Mouse (Mus musculus): ENCODE results near the gene Iqcf6. TPM values are rescaled to one million over a fixed set of nuclear protein-coding genes. Genes with fewer than 3 reads are reported as not detected.
A peak's percentile ranks its signal among the peaks of the same experiment; 100 is the strongest.
"Not testable (repeated sequence)": the region's sequence is repeated elsewhere in the genome, so short reads cannot be mapped to it uniquely, and the experiment has no call there.

Iqcf6 gene
- polyA plus RNA-seq, 1 experiment from 2014 or later: not detected

DNA sequence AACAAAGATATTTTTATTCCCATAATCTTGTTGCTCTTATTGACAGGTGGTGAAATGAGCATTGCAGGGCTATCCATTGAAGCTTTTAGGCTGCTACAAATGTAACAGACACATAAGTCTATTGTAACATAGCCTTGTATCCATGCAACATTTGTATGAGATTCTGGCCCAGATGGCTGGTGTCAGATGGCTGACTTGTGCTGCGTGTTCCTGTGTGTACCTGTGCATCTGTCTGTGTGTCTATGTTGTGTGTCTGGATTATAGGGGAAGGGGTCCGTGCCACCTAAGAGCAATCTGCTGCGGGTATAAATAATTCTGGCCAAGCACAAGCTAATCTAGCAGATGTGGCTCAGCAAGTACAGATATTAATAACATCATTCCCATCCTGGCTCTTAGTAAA lies 8.9 kb upstream of the Iqcf6 start:
- no peak for DNase-seq (ENCODE audit: low spot score)
- WGBS: 76% methylated on average over 3 of the region's 3 CpGs
- Histone ChIP-seq H3K4me3 (ENCODE audit: low read depth, low read length) (no peak overlapping the region), H3K36me3 (ENCODE audit: control insufficient read depth, insufficient read depth, low read length) (no peaks in the 10 kb centered on the region), H3K27me3 (ENCODE audit: control insufficient read depth, insufficient read depth, low read length) (no peaks in the 10 kb centered on the region), H3K9ac (ENCODE audit: low read length) (no peak overlapping the region), H3K4me1 (replicated peaks; ENCODE audit: control insufficient read depth, insufficient read depth) (no peaks in the 10 kb centered on the region), H3K4me2 (replicated peaks; ENCODE audit: low read depth) (no peak overlapping the region), H3K27ac (replicated peaks) (no peak overlapping the region), H3K9me3 (ENCODE audit: control insufficient read depth, low read length) (no peaks in the 10 kb centered on the region)
- no peak for ATAC-seq (ENCODE audit: low FRiP score, low TSS enrichment)
- no peak for TF ChIP-seq CTCF (IDR thresholded peaks at IDR 0.05; ENCODE audit: low read depth)
- TF ChIP-seq EP300 (optimal IDR thresholded peaks at IDR 0.05): no peak

DNA sequence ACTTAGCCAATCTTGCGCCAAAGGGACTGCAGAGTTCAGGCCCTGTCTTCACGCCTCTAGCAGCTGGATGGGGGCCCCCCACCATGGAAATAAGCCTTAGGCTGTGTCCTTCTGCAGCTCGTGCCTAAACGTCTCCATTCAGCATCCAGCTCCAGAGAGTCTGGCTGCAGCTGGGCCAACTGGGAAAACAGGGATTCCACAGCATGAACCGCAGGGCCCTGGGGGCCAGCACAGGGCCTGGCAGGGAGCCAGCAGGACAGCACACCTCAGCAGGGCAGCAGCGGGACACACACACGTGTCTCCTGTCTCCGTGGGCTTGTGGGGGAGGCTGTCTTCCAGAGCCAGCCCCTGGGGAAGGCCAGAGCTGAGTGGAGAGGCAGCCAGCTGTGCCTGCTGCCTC lies 1.4 kb downstream of the Iqcf6 start:
- H3K36me3 ChIP-seq (ENCODE audit: control insufficient read depth, insufficient read depth, low read length); H3K9ac ChIP-seq (ENCODE audit: low read length); H3K4me2 ChIP-seq (replicated peaks; ENCODE audit: low read depth); H3K27me3 ChIP-seq (ENCODE audit: control insufficient read depth, insufficient read depth, low read length); DNase-seq (ENCODE audit: low spot score); H3K4me1 ChIP-seq (replicated peaks; ENCODE audit: control insufficient read depth, insufficient read depth); H3K9me3 ChIP-seq (ENCODE audit: control insufficient read depth, low read length); H3K4me3 ChIP-seq (ENCODE audit: low read depth, low read length); H3K27ac ChIP-seq (replicated peaks); ATAC-seq (ENCODE audit: low FRiP score, low TSS enrichment): not testable (repeated sequence)
- 25% methylated on average over 7 of the region's 8 CpGs for WGBS

DNA sequence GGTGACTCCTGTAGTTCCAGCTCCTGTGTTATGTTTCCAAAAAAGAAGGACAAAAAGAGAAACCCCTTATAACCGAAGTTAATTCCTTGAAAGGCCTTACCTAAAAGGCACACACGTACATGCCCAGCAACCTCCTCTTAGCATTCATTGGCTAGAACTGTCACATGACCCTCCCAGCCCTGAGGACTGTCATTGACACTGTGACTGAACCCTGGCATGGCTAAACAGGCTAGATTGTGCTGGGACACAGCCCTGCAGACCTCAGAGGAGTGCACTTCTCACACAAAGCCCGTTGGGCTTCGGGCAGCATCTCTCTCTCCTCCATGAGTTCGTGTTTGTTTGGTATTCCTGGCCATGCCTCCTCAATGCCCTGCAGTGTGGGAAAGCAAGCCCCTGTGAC lies 5.8 kb downstream of the Iqcf6 start:
- Histone ChIP-seq H3K9ac (ENCODE audit: low read length) (no peak overlapping the region), H3K27me3 (ENCODE audit: control insufficient read depth, insufficient read depth, low read length) (no peaks in the 10 kb centered on the region), H3K9me3 (ENCODE audit: control insufficient read depth, low read length) (no peaks in the 10 kb centered on the region), H3K27ac (replicated peaks) (no peak overlapping the region), H3K36me3 (ENCODE audit: control insufficient read depth, insufficient read depth, low read length) (no peaks in the 10 kb centered on the region), H3K4me1 (replicated peaks; ENCODE audit: control insufficient read depth, insufficient read depth) (no peaks in the 10 kb centered on the region), H3K4me3 (ENCODE audit: low read depth, low read length) (no peak overlapping the region), H3K4me2 (replicated peaks; ENCODE audit: low read depth) (no peak overlapping the region)
- DNase-seq (ENCODE audit: low spot score) (no peak), ATAC-seq (ENCODE audit: low FRiP score, low TSS enrichment) (no peak)
- TF ChIP-seq EP300 (optimal IDR thresholded peaks at IDR 0.05) (no peak), CTCF (IDR thresholded peaks at IDR 0.05; ENCODE audit: low read depth) (no peak)
- whole genome bisulfite sequencing: 49% methylated on average over 5 of the region's 5 CpGs

DNA sequence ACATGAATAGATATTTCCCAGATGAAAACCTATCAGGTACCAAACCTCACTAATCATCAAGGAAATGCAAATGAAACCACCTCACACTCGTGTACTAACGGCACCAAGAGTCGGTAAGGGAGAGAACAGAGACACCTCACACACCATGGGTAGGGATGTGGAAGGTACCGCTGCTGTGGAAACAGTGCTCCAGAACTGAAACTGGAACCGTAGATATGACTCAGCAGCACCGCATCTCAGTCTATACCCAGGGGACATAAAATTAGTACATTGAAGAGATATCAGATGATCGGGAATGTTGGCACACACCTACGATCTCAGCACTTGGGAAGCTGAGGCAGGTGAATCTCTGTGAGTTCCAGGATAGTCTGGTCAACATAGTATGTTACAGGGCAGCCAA lies 11.8 kb downstream of the Iqcf6 start:
- Histone ChIP-seq H3K4me1 (replicated peaks; ENCODE audit: control insufficient read depth, insufficient read depth) (no peaks in the 10 kb centered on the region), H3K4me3 (ENCODE audit: low read depth, low read length) (no peak overlapping the region), H3K27ac (replicated peaks) (no peak overlapping the region), H3K36me3 (ENCODE audit: control insufficient read depth, insufficient read depth, low read length) (no peaks in the 10 kb centered on the region), H3K9ac (ENCODE audit: low read length) (no peak overlapping the region), H3K27me3 (ENCODE audit: control insufficient read depth, insufficient read depth, low read length) (no peaks in the 10 kb centered on the region), H3K4me2 (replicated peaks; ENCODE audit: low read depth) (no peak overlapping the region), H3K9me3 (ENCODE audit: control insufficient read depth, low read length) (no peaks in the 10 kb centered on the region)
- TF ChIP-seq EP300 (optimal IDR thresholded peaks at IDR 0.05): no peak
- TF ChIP-seq CTCF (IDR thresholded peaks at IDR 0.05; ENCODE audit: low read depth): no peak
- 89% methylated on average over 8 of the region's 8 CpGs for WGBS
- ATAC-seq (ENCODE audit: low FRiP score, low TSS enrichment) (no peak), DNase-seq (ENCODE audit: low spot score) (no peak)

DNA sequence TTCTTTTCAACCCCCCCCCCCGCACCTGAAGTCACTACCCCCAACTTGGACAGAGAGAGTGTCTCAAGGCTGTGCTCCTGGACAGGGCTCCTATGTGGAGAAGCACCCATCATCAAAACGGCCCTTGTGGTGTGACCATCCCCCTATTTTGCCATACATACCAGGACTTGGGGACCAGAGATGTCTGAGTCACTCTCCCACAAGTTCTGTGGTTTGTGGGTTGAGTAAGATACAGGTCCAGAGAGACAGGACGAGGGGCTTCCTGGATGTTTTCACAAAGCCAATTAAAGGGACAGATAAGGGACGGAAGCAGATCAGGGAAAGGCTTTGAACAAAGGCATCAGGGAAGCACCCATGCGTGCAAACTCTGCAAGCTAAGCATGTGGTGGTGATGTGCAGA lies 15.0 kb downstream of the Iqcf6 start:
- no peaks in the 10 kb centered on the region for H3K27me3 ChIP-seq (ENCODE audit: control insufficient read depth, insufficient read depth, low read length)
- H3K36me3 ChIP-seq (ENCODE audit: control insufficient read depth, insufficient read depth, low read length): no peaks in the 10 kb centered on the region
- TF ChIP-seq CTCF (IDR thresholded peaks at IDR 0.05; ENCODE audit: low read depth) (no peak), EP300 (optimal IDR thresholded peaks at IDR 0.05) (no peak)
- H3K4me1 ChIP-seq (replicated peaks; ENCODE audit: control insufficient read depth, insufficient read depth): no peaks in the 10 kb centered on the region
- no peaks in the 10 kb centered on the region for H3K9me3 ChIP-seq (ENCODE audit: control insufficient read depth, low read length)
- no peak overlapping the region for H3K27ac ChIP-seq (replicated peaks)
- no peak for ATAC-seq (ENCODE audit: low FRiP score, low TSS enrichment)
- H3K9ac ChIP-seq (ENCODE audit: low read length): no peak overlapping the region
- no peak overlapping the region for H3K4me3 ChIP-seq (ENCODE audit: low read depth, low read length)
- WGBS: 61% methylated on average over 5 of the region's 5 CpGs
- no peak for DNase-seq (ENCODE audit: low spot score)
- no peak overlapping the region for H3K4me2 ChIP-seq (replicated peaks; ENCODE audit: low read depth)

DNA sequence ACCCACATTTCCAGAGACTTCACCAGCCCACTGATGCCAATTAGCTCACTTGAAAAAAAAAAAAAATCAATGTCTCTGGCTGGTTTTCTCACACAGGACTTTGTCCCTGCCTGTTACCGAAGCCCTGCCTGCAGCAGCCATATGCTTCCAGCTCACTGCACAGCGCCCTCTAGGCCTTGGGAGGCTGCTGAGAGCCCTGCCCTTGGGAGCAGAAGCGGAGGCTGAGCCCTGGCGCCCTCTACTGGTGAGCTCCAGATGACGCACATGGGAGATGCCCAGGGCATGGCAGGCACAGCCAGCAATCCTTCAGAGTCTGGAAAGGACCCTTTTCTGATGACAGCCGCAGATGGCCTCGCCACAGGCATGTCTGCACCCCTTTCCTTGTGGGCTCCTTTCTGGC lies 16.7 kb downstream of the Iqcf6 start:
- Histone ChIP-seq H3K4me3 (ENCODE audit: low read depth, low read length) (no peak overlapping the region), H3K36me3 (ENCODE audit: control insufficient read depth, insufficient read depth, low read length) (no peaks in the 10 kb centered on the region), H3K4me2 (replicated peaks; ENCODE audit: low read depth) (no peak overlapping the region), H3K27ac (replicated peaks) (no peak overlapping the region), H3K27me3 (ENCODE audit: control insufficient read depth, insufficient read depth, low read length) (no peaks in the 10 kb centered on the region), H3K9ac (ENCODE audit: low read length) (no peak overlapping the region), H3K4me1 (replicated peaks; ENCODE audit: control insufficient read depth, insufficient read depth) (no peaks in the 10 kb centered on the region), H3K9me3 (ENCODE audit: control insufficient read depth, low read length) (no peaks in the 10 kb centered on the region)
- TF ChIP-seq CTCF (IDR thresholded peaks at IDR 0.05; ENCODE audit: low read depth) (peak; percentile 92), EP300 (optimal IDR thresholded peaks at IDR 0.05) (no peak)
- WGBS: 24% methylated on average over 7 of the region's 7 CpGs
- ATAC-seq (ENCODE audit: low FRiP score, low TSS enrichment): peak; percentile 71
- DNase-seq (ENCODE audit: low spot score): peak; percentile 86

Data from stomach, postnatal 0 days (tissue).